Mouse (Mus musculus) hindbrain, embryonic 12.5 days (tissue): ENCODE data around the gene Olfr553. TPM values are rescaled to one million over a fixed set of nuclear protein-coding genes. Genes with fewer than 3 reads are reported as not detected.
"Not testable (repeated sequence)": the region's sequence is repeated elsewhere in the genome, so short reads cannot be mapped to it uniquely, and the experiment has no call there.

Source experiments
- ATAC-seq: fragments of 200-750 bp; cut with Nextera tagmentation; 2 replicates; pipeline ENCODE4 v1.8.0; 2017; ENCODE audit warnings: moderate TSS enrichment; ENCODE audit not compliant: low FRiP score
- H3K27ac ChIP-seq: fragments of 300-500 bp; sonication (generic); 2 replicates; pipeline ENCODE4 v1.5.1; 2016; ENCODE audit warnings: mild to moderate bottlenecking
- H3K27me3 ChIP-seq: fragments of 300-500 bp; sonication (generic); 2 replicates; pipeline ENCODE4 v1.6.1; 2016; ENCODE audit warnings: mild to moderate bottlenecking
- H3K36me3 ChIP-seq: fragments of 300-500 bp; sonication (generic); 2 replicates; pipeline ENCODE4 v1.6.1; 2016; ENCODE audit warnings: mild to moderate bottlenecking
- H3K4me1 ChIP-seq: fragments of 300-500 bp; sonication (generic); 2 replicates; pipeline ENCODE4 v1.6.1; 2016
- H3K4me2 ChIP-seq: fragments of 300-500 bp; sonication (generic); replicated peaks from 2 replicates; pipeline ENCODE4 v1.6.1; 2016; ENCODE audit warnings: mild to moderate bottlenecking
- H3K4me3 ChIP-seq: fragments of 300-500 bp; sonication (generic); 2 replicates; pipeline ENCODE4 v1.5.1; 2016; ENCODE audit warnings: mild to moderate bottlenecking
- H3K9ac ChIP-seq: fragments of 300-500 bp; sonication (generic); 2 replicates; pipeline ENCODE4 v1.6.1; 2016; ENCODE audit warnings: mild to moderate bottlenecking, moderate library complexity
- H3K9me3 ChIP-seq: fragments of 300-500 bp; sonication (generic); replicated peaks from 2 replicates; pipeline ENCODE4 v1.6.1; 2016; ENCODE audit warnings: mild to moderate bottlenecking
- WGBS: fragments of 180-500 bp; shearing (Covaris S2); methylation state at CpG from one replicate; pipeline ENCODE4 v1.1.7; 2016; 5-methylcytosine and 5-hydroxymethylcytosine counted together
- polyA plus RNA-seq: library from polyadenylated mRNA; unstranded; fragments of >200 nt; fragmentation: Nextera tagmentation; extraction: Ambion mirVana; gene quantifications from 2 replicates; pipeline ENCODE4 v1.2.1, GENCODE M21; 2016

Olfr553 gene
- not detected in 2 replicates for polyA plus RNA-seq

DNA sequence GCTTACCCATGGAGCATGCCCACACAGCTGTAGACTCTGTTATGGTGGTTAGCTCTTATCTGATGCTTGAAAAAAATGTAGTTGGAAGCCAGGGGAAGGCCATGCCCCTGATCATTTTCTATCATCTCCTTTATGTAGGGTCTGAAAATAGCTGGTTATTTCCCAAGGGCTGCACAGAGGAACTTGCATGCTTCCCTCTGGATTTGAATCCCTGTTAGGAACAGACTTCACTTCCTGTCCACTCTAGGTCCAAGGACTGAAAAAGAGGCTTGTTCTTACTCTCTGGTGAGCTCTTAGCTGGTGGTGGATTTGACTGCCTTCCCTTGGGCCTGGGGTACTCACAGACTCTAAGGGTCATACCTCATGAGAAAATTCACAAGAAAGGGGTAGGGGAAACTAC, at the start of gene Olfr553:
TSS of gene Olfr553 (minus strand) at position 101 of the 400 bp plus-strand sequence.
- Histone ChIP-seq H3K4me1 (no peaks in the 10 kb centered on the region), H3K4me2 (no peak within 1 kb of the TSS), H3K27me3 (no peaks in the 10 kb centered on the region), H3K4me3 (no peak within 1 kb of the TSS), H3K27ac (no peak within 1 kb of the TSS), H3K36me3 (no peaks in the 10 kb centered on the region), H3K9ac (no peak within 1 kb of the TSS), H3K9me3 (no peaks in the 10 kb centered on the region)
- ATAC-seq: no peak

DNA sequence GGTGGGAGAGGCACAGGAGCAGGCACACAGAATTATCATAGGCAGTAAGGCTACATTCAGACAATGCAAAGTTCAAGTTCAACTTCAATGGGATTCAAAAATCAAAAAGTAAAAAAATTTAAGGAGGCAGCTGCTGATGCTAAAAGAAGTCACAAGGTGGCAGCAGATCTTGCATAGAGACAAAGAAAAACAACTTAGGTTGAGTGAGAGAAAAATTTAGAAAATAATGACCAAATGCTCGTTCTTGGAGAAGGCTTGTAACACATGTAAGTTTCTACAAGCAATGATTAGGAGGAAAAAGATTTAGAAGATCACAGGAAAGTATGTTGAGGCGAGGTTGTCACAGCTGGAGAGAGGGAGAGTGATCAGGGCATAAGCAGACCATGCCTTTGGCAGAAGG, 47.4 kb upstream of the Olfr553 start:
- WGBS: 37% methylated on average over 2 of the region's 2 CpGs
- no peak for ATAC-seq
- no peaks in the 10 kb centered on the region for H3K9me3 ChIP-seq
- no peak overlapping the region for H3K4me3 ChIP-seq
- H3K27ac ChIP-seq: no peak overlapping the region
- H3K4me2 ChIP-seq: no peak overlapping the region
- H3K36me3 ChIP-seq: no peaks in the 10 kb centered on the region
- no peaks in the 10 kb centered on the region for H3K27me3 ChIP-seq
- no peaks in the 10 kb centered on the region for H3K4me1 ChIP-seq
- H3K9ac ChIP-seq: no peak overlapping the region

DNA sequence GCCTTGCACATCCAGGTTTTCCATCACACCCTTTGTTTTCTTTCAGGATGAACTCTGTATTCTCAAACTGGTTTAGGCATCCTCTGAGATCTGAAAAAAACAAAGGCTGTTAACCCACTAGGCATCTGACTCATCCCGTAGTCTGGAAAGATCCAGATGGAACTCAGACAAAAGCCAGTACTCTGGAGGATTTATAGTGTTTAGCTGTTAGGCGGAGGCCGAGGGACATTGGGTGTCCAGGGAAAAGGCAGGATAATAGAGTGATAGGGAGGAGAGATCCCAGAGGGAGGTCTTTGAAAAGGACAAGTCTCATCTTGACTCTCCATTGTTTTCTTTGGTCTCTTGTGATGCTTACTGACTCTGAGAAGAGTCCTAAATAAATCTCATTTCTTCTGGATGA, 46.6 kb upstream of the Olfr553 start, which contains the start of gene Olfr556:
TSS of gene Olfr556 (plus strand) at position 301 of the 400 bp plus-strand sequence.
- ATAC-seq: no peak
- no peak within 1 kb of the TSS for H3K27ac ChIP-seq
- H3K9ac ChIP-seq: no peak within 1 kb of the TSS
- WGBS: 45% methylated on average over 3 of the region's 3 CpGs
- H3K4me1 ChIP-seq: no peaks in the 10 kb centered on the region
- H3K36me3 ChIP-seq: no peaks in the 10 kb centered on the region
- H3K9me3 ChIP-seq: no peaks in the 10 kb centered on the region
- H3K4me3 ChIP-seq: no peak within 1 kb of the TSS
- H3K4me2 ChIP-seq: no peak within 1 kb of the TSS
- no peaks in the 10 kb centered on the region for H3K27me3 ChIP-seq

DNA sequence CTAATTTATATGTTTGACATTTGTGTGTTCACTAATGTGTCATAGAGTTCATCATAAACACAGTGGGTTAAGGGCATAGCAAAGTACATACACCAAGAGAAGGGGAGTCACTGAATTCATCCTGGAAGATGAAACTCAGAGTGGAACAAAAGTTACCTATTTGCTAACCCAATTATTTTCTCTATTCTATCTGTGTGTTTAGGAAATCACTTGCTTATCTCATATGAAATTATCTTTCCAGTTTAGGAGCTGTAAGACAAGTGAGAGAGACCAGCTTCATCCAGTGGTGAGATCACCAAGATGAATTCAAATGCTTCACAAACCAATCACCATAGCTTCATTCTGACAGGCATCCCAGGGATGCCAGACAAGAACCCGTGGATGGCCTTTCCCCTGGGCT, 40.5 kb upstream of the Olfr553 start, which contains the start of gene Olfr555:
TSS of gene Olfr555 (plus strand) at position 301 of the 400 bp plus-strand sequence.
- Histone ChIP-seq H3K36me3 (no peaks in the 10 kb centered on the region), H3K4me3 (no peak within 1 kb of the TSS), H3K4me2 (no peak within 1 kb of the TSS), H3K27ac (no peak within 1 kb of the TSS), H3K4me1 (no peaks in the 10 kb centered on the region), H3K27me3 (no peaks in the 10 kb centered on the region), H3K9me3 (no peaks in the 10 kb centered on the region), H3K9ac (no peak within 1 kb of the TSS)
- 68% methylated on average over 1 of the region's 1 CpGs for WGBS
- ATAC-seq: no peak

DNA sequence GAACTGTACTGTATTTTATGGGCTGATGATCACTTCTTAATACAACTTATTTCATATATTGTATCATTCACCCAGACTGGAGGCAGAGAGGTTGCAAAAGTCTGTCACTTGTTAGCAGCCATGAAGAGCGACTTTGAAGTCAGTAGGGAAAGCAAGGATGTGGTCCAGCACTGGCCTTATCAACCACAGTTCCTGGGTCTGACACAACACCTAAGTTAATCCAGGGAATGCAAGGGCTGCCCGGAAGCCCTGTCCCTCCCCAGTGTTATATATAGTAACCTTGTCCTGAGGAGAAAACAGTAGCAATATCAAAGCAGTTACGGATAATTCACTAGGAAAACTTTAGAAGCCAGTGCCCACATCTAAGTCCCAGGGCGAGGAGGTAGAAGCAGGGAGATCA, 26.9 kb upstream of the Olfr553 start:
- not testable (repeated sequence) for H3K9ac ChIP-seq, H3K27me3 ChIP-seq, H3K4me3 ChIP-seq, ATAC-seq, H3K4me1 ChIP-seq, H3K27ac ChIP-seq, H3K4me2 ChIP-seq, H3K9me3 ChIP-seq, H3K36me3 ChIP-seq
- WGBS: 81% methylated on average over 4 of the region's 4 CpGs

DNA sequence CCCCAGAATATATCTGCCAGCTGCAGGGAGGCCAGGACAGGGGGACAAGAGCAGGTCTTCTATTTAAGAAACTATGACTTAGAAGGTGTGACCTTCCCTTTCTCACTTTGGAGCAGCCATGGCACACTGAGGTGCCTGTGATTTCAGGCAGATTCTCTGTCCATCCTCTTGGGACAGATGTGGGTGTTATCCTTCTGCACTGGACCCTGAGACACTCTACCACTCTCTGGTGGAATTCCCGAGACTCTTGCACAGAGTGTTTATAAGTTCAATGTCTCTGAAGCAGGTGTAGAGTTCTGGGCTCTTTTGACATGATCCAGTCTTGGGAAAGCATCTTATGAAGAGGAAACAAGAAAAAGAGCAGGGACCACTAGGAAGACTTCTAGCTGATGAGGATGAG, 20.1 kb upstream of the Olfr553 start, which contains the start of gene Olfr554:
TSS of gene Olfr554 (plus strand) at position 301 of the 400 bp plus-strand sequence.
- no peak within 1 kb of the TSS for H3K9ac ChIP-seq
- H3K4me2 ChIP-seq: no peak within 1 kb of the TSS
- H3K36me3 ChIP-seq: no peaks in the 10 kb centered on the region
- ATAC-seq: no peak
- H3K27me3 ChIP-seq: no peaks in the 10 kb centered on the region
- no peaks in the 10 kb centered on the region for H3K9me3 ChIP-seq
- no peak within 1 kb of the TSS for H3K27ac ChIP-seq
- 75% methylated on average over 1 of the region's 1 CpGs for WGBS
- no peaks in the 10 kb centered on the region for H3K4me1 ChIP-seq
- no peak within 1 kb of the TSS for H3K4me3 ChIP-seq

DNA sequence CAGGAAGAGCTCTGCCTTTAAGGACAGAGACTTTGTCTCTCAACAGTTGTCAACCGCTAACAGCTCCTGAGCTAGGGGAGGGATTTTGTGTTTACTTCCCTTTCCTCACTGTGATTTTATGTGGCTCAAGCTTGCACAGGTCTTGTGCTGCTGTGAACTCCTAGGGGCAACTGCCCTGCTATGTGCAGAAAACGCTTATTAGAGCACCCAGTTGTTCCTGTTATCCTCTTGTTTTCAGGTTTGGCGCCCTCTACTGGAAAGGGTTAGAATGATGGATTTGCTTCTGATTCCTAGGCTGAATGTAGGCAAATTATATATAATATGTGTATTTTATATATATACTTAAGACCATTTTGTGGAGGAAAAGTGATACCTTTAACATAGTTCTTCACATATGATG, 18.6 kb upstream of the Olfr553 start:
- Histone ChIP-seq H3K4me2 (no peak overlapping the region), H3K36me3 (no peaks in the 10 kb centered on the region), H3K27me3 (no peaks in the 10 kb centered on the region), H3K27ac (no peak overlapping the region), H3K4me1 (no peaks in the 10 kb centered on the region), H3K4me3 (no peak overlapping the region), H3K9me3 (no peaks in the 10 kb centered on the region), H3K9ac (no peak overlapping the region)
- ATAC-seq: no peak
- 37% methylated on average over 3 of the region's 3 CpGs for WGBS

DNA sequence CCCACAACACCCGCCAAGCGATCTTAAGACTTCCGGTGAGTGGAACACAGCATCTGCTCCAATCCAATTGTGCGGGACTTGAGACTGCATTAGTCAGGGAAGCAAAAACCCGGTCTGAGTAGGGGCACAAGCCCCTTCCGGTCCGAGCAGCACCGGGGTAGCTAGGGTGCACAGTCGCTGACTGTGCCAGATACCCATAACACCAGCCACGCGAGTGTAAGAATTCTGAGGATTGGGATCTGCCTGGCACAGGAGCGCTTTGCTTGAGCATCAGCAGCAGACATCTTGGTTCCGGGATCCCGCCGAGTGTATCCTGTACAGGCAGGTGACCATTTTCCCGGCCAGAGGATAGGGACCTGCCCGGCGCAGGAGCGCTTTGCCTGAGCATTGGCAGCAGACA, 2.4 kb upstream of the Olfr553 start:
- H3K4me1 ChIP-seq, H3K27me3 ChIP-seq, H3K9ac ChIP-seq, H3K27ac ChIP-seq, H3K36me3 ChIP-seq, H3K9me3 ChIP-seq, H3K4me3 ChIP-seq, ATAC-seq, H3K4me2 ChIP-seq: not testable (repeated sequence)
- WGBS: 88% methylated on average over 19 of the region's 19 CpGs

DNA sequence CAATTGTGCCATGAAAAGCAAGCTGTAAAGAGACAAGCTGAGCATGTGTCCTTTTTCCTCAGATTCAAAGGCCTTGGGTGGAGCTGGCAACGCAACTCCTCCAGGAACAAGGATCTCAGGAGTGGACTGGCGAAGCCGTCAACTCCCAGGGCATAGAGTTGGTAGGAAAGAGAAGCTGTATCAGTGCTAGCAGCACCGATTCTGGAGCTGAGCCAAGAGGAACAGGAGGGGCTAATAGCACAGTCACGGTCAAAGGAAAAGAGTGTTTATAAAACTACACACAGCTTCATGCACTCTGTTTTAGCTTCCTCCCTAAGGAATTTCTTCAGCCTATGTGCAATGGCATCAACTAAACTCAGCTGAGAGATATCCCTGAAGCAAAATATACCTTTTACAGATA, 1.6 kb upstream of the Olfr553 start:
- no peak overlapping the region for H3K4me3 ChIP-seq
- no peak overlapping the region for H3K9ac ChIP-seq
- no peaks in the 10 kb centered on the region for H3K36me3 ChIP-seq
- H3K27me3 ChIP-seq: no peaks in the 10 kb centered on the region
- no peaks in the 10 kb centered on the region for H3K4me1 ChIP-seq
- no peak for ATAC-seq
- WGBS: 71% methylated on average over 5 of the region's 5 CpGs
- H3K27ac ChIP-seq: no peak overlapping the region
- no peak overlapping the region for H3K4me2 ChIP-seq
- no peaks in the 10 kb centered on the region for H3K9me3 ChIP-seq

DNA sequence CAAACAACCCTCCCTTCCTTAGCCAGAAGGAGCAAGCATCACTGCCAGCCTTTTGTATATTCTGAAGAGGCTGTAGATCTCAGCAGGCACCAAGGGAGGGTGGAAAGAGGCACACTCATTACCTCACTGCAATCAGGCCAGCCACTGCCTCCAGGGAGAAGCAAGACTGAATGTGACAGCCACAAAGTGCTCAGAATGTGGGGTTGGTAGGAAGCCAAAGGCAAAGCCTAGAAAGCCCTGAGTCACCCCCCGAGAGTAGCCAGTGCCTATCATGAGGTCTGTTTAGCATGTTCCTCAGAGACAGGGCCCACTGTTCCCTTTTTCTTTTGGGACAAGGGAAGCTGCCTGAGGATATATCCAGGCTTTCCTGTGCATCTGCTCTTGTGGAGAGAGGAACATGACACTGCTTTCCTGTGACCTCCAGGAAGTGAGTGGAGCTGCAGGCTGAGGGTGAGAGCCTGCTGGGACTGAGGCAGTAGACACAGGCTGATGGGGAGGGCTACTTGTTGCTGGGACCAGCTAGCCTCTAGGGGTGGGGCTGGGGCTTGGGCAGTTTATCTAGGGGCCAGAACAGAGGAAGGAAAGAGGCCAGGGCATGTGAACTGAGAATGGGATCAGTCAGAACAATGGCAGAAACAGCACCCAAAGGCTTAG, 20.5 kb downstream of the Olfr553 start, which contains the start of gene Olfr552:
TSS of gene Olfr552 (plus strand) at position 393 of the 654 bp plus-strand sequence.
- WGBS: 81% methylated on average over 1 of the region's 1 CpGs
- Histone ChIP-seq H3K27me3 (no peaks in the 10 kb centered on the region), H3K9ac (no peak within 1 kb of the TSS), H3K27ac (no peak within 1 kb of the TSS), H3K9me3 (no peaks in the 10 kb centered on the region), H3K4me2 (no peak within 1 kb of the TSS), H3K36me3 (no peaks in the 10 kb centered on the region), H3K4me3 (no peak within 1 kb of the TSS), H3K4me1 (no peaks in the 10 kb centered on the region)
- ATAC-seq: no peak

DNA sequence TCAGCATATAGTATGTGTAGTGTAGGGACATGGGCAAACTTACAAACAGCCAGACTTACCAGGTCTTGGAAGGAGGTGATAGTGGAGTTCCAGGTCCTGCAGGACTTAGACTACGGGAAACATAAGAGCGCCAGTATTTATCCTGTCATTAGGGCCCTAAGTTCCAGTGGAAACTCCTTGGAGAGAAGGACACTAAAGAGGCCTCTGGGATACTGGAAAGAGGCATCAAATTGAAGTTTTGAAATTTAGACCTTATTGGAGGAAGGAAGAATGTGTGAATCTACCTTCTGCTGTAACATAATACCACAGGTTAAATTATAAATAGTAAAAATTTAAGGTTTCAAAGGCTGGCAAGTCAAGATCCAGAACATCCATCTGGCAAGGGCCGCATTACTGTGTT, 26.2 kb downstream of the Olfr553 start, which contains the start of gene Olfr551:
TSS of gene Olfr551 (minus strand) at position 101 of the 400 bp plus-strand sequence.
- Histone ChIP-seq H3K4me3 (no peak within 1 kb of the TSS), H3K9ac (no peak within 1 kb of the TSS), H3K4me2 (no peak within 1 kb of the TSS), H3K27ac (no peak within 1 kb of the TSS), H3K4me1 (no peaks in the 10 kb centered on the region), H3K27me3 (no peaks in the 10 kb centered on the region), H3K9me3 (no peaks in the 10 kb centered on the region), H3K36me3 (no peaks in the 10 kb centered on the region)
- 87% methylated on average over 3 of the region's 3 CpGs for WGBS
- ATAC-seq: no peak

DNA sequence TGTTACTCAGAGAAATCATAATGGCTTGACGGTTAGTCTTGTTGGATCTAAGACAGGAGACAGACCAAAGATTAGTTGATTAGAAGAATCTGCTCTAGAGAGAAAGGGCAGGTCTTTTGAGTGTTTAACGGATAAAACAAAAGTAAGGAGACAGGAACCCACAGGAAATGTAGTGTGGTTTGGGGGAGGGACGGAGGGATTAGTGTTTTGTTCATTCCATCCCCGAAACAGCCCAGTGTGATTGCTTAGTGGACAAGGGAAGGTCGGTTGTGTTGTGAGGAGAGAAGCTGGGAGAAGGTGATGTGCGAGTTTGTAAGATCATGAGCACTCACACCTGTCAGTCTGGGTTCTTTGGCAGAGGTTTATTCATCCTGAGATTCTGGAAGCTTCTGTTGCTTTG, 42.0 kb downstream of the Olfr553 start:
- Histone ChIP-seq H3K27me3 (no peaks in the 10 kb centered on the region), H3K9me3 (no peaks in the 10 kb centered on the region), H3K36me3 (no peaks in the 10 kb centered on the region), H3K27ac (no peak overlapping the region), H3K9ac (no peak overlapping the region), H3K4me3 (no peak overlapping the region), H3K4me1 (0 out of 2 replicates have a peak, but pooled peaks cover 3% of the 10 kb centered on the region), H3K4me2 (no peak overlapping the region)
- WGBS: 78% methylated on average over 6 of the region's 6 CpGs
- ATAC-seq: no peak
